Mouse (Mus musculus): ENCODE data around the gene Fgf23.

Fgf23 gene

GRCm38 (mm10) chr6:127072817-127073216 is at the start of gene Fgf23:
TSS of gene Fgf23 (plus strand) at chr6:127072902.
- DNase-seq, result no peak

- DNase-seq, result no peak
These were observed 47.9 kb upstream of the Fgf23 start for GRCm38 (mm10) chr6:127024836-127025235.

- DNase-seq, result no peak
These were observed 37.9 kb upstream of the Fgf23 start for GRCm38 (mm10) chr6:127034760-127035159.

GRCm38 (mm10) chr6:127044909-127045308 is 27.8 kb upstream of the Fgf23 start:
- no peak for DNase-seq

GRCm38 (mm10) chr6:127050847-127051246 is 21.9 kb upstream of the Fgf23 start:
- no peak for DNase-seq

GRCm38 (mm10) chr6:127056990-127057588 is 15.6 kb upstream of the Fgf23 start:
- DNase-seq, result no peak

GRCm38 (mm10) chr6:127059975-127060374 is 12.7 kb upstream of the Fgf23 start:
- no peak for DNase-seq

- no peak for DNase-seq
These were observed 8.8 kb upstream of the Fgf23 start for GRCm38 (mm10) chr6:127063915-127064314.

- no peak for DNase-seq
These were observed 7.9 kb upstream of the Fgf23 start for GRCm38 (mm10) chr6:127064815-127065214.

- DNase-seq, result peak; percentile 75
These were observed 7.4 kb downstream of the Fgf23 start for GRCm38 (mm10) chr6:127079867-127080731.

- no peak for DNase-seq
These were observed 9.1 kb downstream of the Fgf23 start for GRCm38 (mm10) chr6:127081820-127082219.

GRCm38 (mm10) chr6:127086739-127087138 is 14.0 kb downstream of the Fgf23 start:
- DNase-seq, result peak; percentile 49

GRCm38 (mm10) chr6:127094565-127094964 is 21.9 kb downstream of the Fgf23 start:
- DNase-seq, result no peak

- no peak for DNase-seq
These were observed 31.0 kb downstream of the Fgf23 start for GRCm38 (mm10) chr6:127103506-127104275.

GRCm38 (mm10) chr6:127104396-127105029 is 31.8 kb downstream of the Fgf23 start:
- DNase-seq, result no peak

GRCm38 (mm10) chr6:127105107-127105506 is 32.4 kb downstream of the Fgf23 start:
- DNase-seq, result no peak

- peak; percentile 41 for DNase-seq
These were observed 33.5 kb downstream of the Fgf23 start for GRCm38 (mm10) chr6:127106189-127106588.

GRCm38 (mm10) chr6:127106726-127107125 is 34.0 kb downstream of the Fgf23 start:
- DNase-seq, result no peak

- no peak for DNase-seq
These were observed 34.7 kb downstream of the Fgf23 start for GRCm38 (mm10) chr6:127107413-127107812.

- DNase-seq, result no peak
These were observed 35.8 kb downstream of the Fgf23 start for GRCm38 (mm10) chr6:127108368-127109060.

- DNase-seq, result peak; percentile 96
These were observed 36.8 kb downstream of the Fgf23 start, which contains the start of gene Tigar for GRCm38 (mm10) chr6:127109402-127109930. TSS of gene Tigar (minus strand) at chr6:127109557.

Measured in layer of hippocampus, adult 9-11 months (tissue).